Mouse (Mus musculus): ENCODE data around the gene Dnase2a.

- TF ChIP-seq CTCF (IDR thresholded peaks at IDR 0.05; ENCODE audit: low read depth, low read length) (no peak), POLR2A (IDR thresholded peaks at IDR 0.05; ENCODE audit: insufficient read depth, low read length) (no peak), EP300 (IDR thresholded peaks at IDR 0.05; ENCODE audit: insufficient read depth, low read depth, low read length) (no peak)
Observed at GRCm38 (mm10) chr8:84907037-84907436, 1.3 kb upstream of the Dnase2a start.
